Mouse (Mus musculus) testis, adult 2 months (tissue): ENCODE data around the gene Acd.

Source experiments
- CTCF ChIP-seq: fragments of 200-500 bp; IDR thresholded peaks from 2 replicates; pipeline ENCODE4 v1.5.1; 2012; ENCODE audit warnings: low read depth, mild to moderate bottlenecking, inconsistent platforms, low read length, moderate library complexity; ENCODE audit not compliant: control insufficient read depth, insufficient read depth, insufficient replicate concordance
- POLR2A ChIP-seq: fragments of 200-500 bp; IDR thresholded peaks from 2 replicates; pipeline ENCODE4 v1.6.1; 2012; ENCODE audit warnings: low read depth, mild to moderate bottlenecking, inconsistent platforms, low read length, moderate library complexity; ENCODE audit not compliant: control insufficient read depth

DNA sequence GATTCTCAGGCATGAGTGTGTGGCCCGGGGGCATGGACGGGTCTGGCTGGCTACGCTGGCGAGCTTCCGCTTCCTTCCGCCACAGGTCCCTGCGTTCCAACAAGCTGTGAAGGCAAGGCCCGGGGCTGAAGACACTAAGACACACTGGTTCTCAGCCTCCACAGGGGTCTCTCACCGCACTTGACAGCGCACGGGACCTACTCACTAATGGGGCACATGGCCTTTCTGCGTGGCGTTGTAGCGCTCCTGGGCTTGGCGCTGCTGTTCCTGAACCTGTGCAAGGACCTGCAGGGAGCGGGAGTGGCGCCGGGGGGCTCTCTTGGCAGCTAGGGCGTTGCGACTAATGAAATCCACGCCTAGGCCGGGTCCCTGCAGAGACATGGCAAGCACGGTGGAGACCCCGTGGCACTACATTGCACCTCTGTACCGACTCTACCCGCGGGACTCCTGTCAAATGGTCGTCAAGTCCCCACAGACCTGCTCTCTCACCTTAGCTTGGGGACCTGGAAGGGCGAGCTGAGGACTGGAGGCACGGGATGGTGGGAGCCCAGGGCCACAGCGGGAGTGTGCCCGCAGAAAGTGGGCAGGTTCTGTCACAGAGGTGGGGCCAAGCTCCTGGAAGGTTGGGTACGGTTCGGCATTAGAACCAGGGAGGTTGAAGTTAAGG lies 3.4 kb upstream of the Acd start:
- TF ChIP-seq CTCF (no peak), POLR2A (no peak)
